Mouse (Mus musculus) bone marrow, adult 2 months (tissue): ENCODE data around the gene Capn13.

Source experiments
- CTCF ChIP-seq: fragments of 200-500 bp; IDR thresholded peaks from 2 replicates; pipeline ENCODE4 v1.5.1; 2011; ENCODE audit warnings: low read length, control low read depth; ENCODE audit not compliant: control insufficient read depth, insufficient read depth
- POLR2A ChIP-seq: fragments of 200-500 bp; IDR thresholded peaks from 2 replicates; pipeline ENCODE4 v1.6.1; 2011; ENCODE audit warnings: low read depth, mild to moderate bottlenecking, control low read depth, low read length, borderline replicate concordance; ENCODE audit not compliant: control insufficient read depth

DNA sequence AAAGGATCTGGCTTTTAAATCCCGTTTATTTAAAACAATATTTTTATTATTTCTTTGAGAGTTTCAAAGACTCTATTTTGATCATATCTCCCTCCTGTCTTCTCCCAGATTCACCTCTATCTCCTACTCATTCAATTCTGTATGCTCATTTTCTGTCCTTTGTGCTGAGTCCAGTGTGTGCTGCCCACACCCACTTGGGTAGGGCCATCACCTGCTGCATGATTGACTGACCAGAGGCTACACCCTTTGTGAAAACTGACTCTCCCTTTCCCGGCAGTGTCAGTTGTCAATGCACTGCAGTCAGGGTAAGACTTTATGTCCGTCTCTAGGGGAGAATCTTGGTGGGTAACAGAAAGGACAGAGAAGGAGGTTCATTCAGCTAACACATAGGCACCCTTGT is 14.7 kb downstream of the Capn13 start:
- TF ChIP-seq CTCF (no peak), POLR2A (no peak)
